Mouse (Mus musculus) hindbrain, embryonic 13.5 days (tissue): Measurements from ENCODE around the gene Cacnb4. TPM values are rescaled to one million over a fixed set of nuclear protein-coding genes. Genes with fewer than 3 reads are reported as not detected.

Source experiments
- polyA plus RNA-seq: library from polyadenylated mRNA; unstranded; fragments of >200 nt; fragmentation: Nextera tagmentation; extraction: Ambion mirVana; gene quantifications from 2 replicates; pipeline ENCODE4 v1.2.1, GENCODE M21; 2015

The Cacnb4 gene
- polyA plus RNA-seq, 1 experiment from 2014 or later = 13.3 TPM

Other genes with a start within 250 kb of the Cacnb4 start
- gene Stam2, start 65.5 kb upstream of the Cacnb4 start, polyA plus RNA-seq = 40.9 and 42.0 TPM in 2 replicates
- gene Fmnl2, start 181.0 kb upstream of the Cacnb4 start, polyA plus RNA-seq = 13.3 and 13.5 TPM in 2 replicates